Mouse (Mus musculus) left cerebral cortex, postnatal 10 days (tissue): ENCODE data around the gene BC051142. TPM values are rescaled to one million over a fixed set of nuclear protein-coding genes. Genes with fewer than 3 reads are reported as not detected.
"Not testable (repeated sequence)": the region's sequence is repeated elsewhere in the genome, so short reads cannot be mapped to it uniquely, and the experiment has no call there.

Experiments used
- DNase-seq, 2 experiments: peaks; one replicate each; pipeline ENCODE4 v3.0.0; 2021 to 2022; ENCODE audit warnings: low spot score in 2 of 2, mixed read lengths in 1 of 2; ENCODE audit errors: extremely low spot score in 1 of 2
- intact Hi-C: fragments of 180-260 bp; cut with DNase I; formaldehyde crosslinking; loops from one replicate; pipeline ENCODE4 v1.15.1; 2025
- total RNA-seq, 2 experiments: library from RNA; stranded (reverse); gene quantifications; 2 replicates each; pipeline ENCODE4 v1.2.3; 2021

The BC051142 gene
- total RNA-seq, 2 experiments from 2014 or later, result 6.6 to 9.9 TPM

DNA sequence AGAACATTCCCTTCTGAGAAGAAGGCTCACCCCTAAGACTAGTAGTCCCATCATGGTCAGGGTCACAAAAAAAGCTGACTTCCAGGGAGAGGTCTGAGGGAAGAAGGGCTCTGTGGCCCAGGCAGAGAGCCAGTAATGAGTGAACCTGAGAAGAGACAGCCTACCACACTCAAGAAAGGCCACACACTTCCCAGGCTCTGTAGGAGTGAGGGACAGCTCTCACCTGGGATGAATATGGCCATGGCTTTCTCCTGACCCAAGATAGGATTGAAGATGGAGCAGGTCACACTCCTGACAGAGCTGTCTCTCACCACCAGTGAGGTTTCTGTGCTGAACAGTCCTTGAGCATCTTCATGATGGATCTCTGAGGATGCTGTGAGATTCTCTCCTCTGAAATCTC, 94.2 kb downstream of the BC051142 start:
- intact Hi-C loops, result no loop called here
- no peak for DNase-seq

DNA sequence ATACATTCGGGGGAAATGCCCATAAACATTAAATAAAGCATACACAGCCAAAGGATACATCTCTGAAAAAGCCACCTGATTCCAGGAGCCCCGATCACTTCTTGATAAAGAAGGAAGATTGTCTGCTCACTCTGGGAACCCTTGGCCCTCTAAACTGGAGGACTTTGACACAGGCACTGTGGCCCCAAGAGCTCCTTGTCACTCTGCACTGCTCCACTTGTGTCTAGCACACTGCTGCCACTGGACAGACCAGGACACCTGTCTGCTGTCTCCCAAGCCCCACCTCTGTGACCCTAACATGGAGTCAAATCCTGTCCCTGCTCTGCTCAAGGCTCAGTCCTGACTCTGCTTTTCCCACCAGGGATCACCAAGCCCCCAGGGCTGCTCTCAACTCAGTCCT, 96.5 kb downstream of the BC051142 start:
- DNase-seq, intact Hi-C loops: not testable (repeated sequence)

DNA sequence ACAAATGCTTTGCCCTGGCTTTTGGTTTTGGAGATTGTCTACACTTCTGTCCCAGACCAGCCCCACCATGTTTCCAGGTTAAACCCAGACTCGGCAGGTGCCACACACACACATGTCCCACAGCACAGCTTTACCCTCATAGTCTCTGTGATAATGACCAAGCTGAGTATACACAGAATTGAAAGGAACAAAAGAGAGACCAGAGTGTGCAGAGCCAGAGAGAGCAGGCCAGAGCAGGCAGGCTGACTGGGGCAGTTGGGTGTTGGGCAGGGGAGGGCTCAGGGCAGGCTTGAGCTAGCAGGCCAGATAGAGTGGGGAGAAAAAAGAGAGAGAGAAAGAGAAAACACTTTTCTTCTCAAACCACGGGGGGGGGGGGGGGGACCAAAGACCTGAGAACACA, 97.9 kb downstream of the BC051142 start:
- no peak for DNase-seq
- intact Hi-C loops, result no loop called here

- DNase-seq, intact Hi-C loops: not testable (repeated sequence)
These were observed 98.7 kb downstream of the BC051142 start for GRCm38 (mm10) chr17:34497319-34497718.

- DNase-seq, intact Hi-C loops: not testable (repeated sequence)
These were observed 99.1 kb downstream of the BC051142 start for GRCm38 (mm10) chr17:34497726-34498125.

DNA sequence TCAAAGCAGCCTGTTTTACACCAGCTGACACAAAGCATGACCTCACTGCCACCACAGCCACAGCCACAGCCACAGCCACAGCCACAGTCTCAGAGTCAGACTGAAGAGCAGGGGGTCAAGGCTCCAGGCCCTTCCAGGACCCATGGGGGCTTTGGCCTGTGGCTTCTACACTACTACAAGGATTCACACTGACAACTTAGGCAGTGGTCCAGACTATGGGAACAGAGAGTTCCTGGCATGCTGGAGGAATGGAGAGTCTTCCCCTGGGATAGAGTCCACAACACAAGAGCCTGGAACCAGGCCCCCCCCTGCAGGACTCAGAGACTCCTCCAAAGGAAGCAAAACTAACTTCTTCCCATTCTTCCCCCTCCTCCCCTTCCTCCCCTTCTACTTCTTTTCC, 109.0 kb downstream of the BC051142 start:
- DNase-seq, result no peak
- intact Hi-C loops, result no loop called here

Other genes with a start within 250 kb of the BC051142 start
- gene H2-DMb1, start 245.7 kb upstream of the BC051142 start, total RNA-seq, result 1 to 10 TPM; 1.2 to 1.8 TPM
- 1 to 10 TPM; 2.7 to 3.3 TPM for gene Tap1, start 211.3 kb upstream of the BC051142 start, total RNA-seq
- 1 to 10 TPM in 1 of 2 experiments, under 1 TPM in 1; 0.66 to 2.2 TPM for gene Psmb9, start 211.1 kb upstream of the BC051142 start, total RNA-seq
- gene Psmb8, start 201.1 kb upstream of the BC051142 start, total RNA-seq, result 1 to 10 TPM; 1.7 TPM
- 1 to 10 TPM; 2.6 to 3.0 TPM for gene Tap2, start 195.3 kb upstream of the BC051142 start, total RNA-seq
- gene H2-Ob, start 159.9 kb upstream of the BC051142 start, total RNA-seq, result under 1 TPM in 1 of 2 experiments, not detected in 1; 0.39 TPM
- 1 to 10 TPM; 1.3 to 1.4 TPM for gene H2-Ab1, start 141.1 kb upstream of the BC051142 start, total RNA-seq
- gene H2-Aa, start 111.0 kb upstream of the BC051142 start, total RNA-seq, result under 1 TPM; 0.71 TPM
- 1 to 10 TPM; 1.0 to 1.4 TPM for gene H2-Eb1, start 93.0 kb upstream of the BC051142 start, total RNA-seq
- not detected for gene H2-Eb2, start 73.2 kb upstream of the BC051142 start, total RNA-seq
- under 1 TPM; 0.43 to 0.87 TPM for gene Btnl2, start 44.0 kb upstream of the BC051142 start, total RNA-seq
- not detected for gene Btnl1, start 21.7 kb upstream of the BC051142 start, total RNA-seq
- not detected for gene Btnl4, start 78.5 kb downstream of the BC051142 start, total RNA-seq
- gene Btnl6, start 118.5 kb downstream of the BC051142 start, total RNA-seq, result not detected
- gene Notch4, start 165.4 kb downstream of the BC051142 start, total RNA-seq, result 10 to 100 TPM; 10.6 to 12.0 TPM
- 1 to 10 TPM; 3.1 to 4.1 TPM for gene Gpsm3, start 191.0 kb downstream of the BC051142 start, total RNA-seq
- gene Pbx2, start 192.4 kb downstream of the BC051142 start, total RNA-seq, result 10 to 100 TPM; 40.3 to 40.9 TPM
- gene Ager, start 199.0 kb downstream of the BC051142 start, total RNA-seq, result 1 to 10 TPM in 1 of 2 experiments, under 1 TPM in 1; 0.97 to 1.3 TPM
- gene Rnf5, start 204.9 kb downstream of the BC051142 start, total RNA-seq, result 100 to 1,000 TPM in 1 of 2 experiments, 10 to 100 TPM in 1; 94.8 to 101 TPM
- 100 to 1,000 TPM; 180 to 182 TPM for gene Agpat1, start 205.4 kb downstream of the BC051142 start, total RNA-seq
- 1 to 10 TPM; 4.3 to 5.2 TPM for gene Egfl8, start 217.2 kb downstream of the BC051142 start, total RNA-seq
- 10 to 100 TPM; 31.4 to 36.7 TPM for gene Ppt2, start 229.7 kb downstream of the BC051142 start, total RNA-seq
- 100 to 1,000 TPM; 157 to 158 TPM for gene Prrt1, start 230.7 kb downstream of the BC051142 start, total RNA-seq
- 10 to 100 TPM; 12.5 to 13.7 TPM for gene Fkbpl, start 245.9 kb downstream of the BC051142 start, total RNA-seq
- gene Atf6b, start 248.3 kb downstream of the BC051142 start, total RNA-seq, result 10 to 100 TPM; 73.1 to 76.5 TPM